Mouse (Mus musculus) frontal cortex, postnatal 36 days (tissue): Measurements from ENCODE around the gene Tbc1d8.
A peak's percentile ranks its signal among the peaks of the same experiment; 100 is the strongest.

Experiments
- DNase-seq, 2 experiments: peaks; one replicate each; pipeline ENCODE4 v3.0.0; 2022; ENCODE audit warnings: low spot score in 2 of 2

Tbc1d8 gene

GRCm38 (mm10) chr1:39478896-39479200 lies 293 bp upstream of the Tbc1d8 start:
- DNase-seq, result no peak

- no peak for DNase-seq
Measured at GRCm38 (mm10) chr1:39477064-39477463, 1.5 kb downstream of the Tbc1d8 start.

- DNase-seq, result no peak
Measured at GRCm38 (mm10) chr1:39476341-39476740, 2.2 kb downstream of the Tbc1d8 start.

GRCm38 (mm10) chr1:39474516-39474915 lies 4.0 kb downstream of the Tbc1d8 start:
- DNase-seq, result no peak

- no peak for DNase-seq
Measured at GRCm38 (mm10) chr1:39471298-39471902, 7.2 kb downstream of the Tbc1d8 start.

- no peak for DNase-seq
Measured at GRCm38 (mm10) chr1:39468982-39469381, 9.6 kb downstream of the Tbc1d8 start.

GRCm38 (mm10) chr1:39466526-39466925 lies 12.0 kb downstream of the Tbc1d8 start:
- DNase-seq, result no peak

- no peak for DNase-seq
Measured at GRCm38 (mm10) chr1:39464760-39465159, 13.8 kb downstream of the Tbc1d8 start.

GRCm38 (mm10) chr1:39462937-39463444 lies 15.6 kb downstream of the Tbc1d8 start:
- no peak for DNase-seq

GRCm38 (mm10) chr1:39462036-39462435 lies 16.5 kb downstream of the Tbc1d8 start:
- peak; percentile 53 to 70 for DNase-seq

- no peak for DNase-seq
Measured at GRCm38 (mm10) chr1:39460495-39460894, 18.1 kb downstream of the Tbc1d8 start.

GRCm38 (mm10) chr1:39457887-39458874 lies 20.4 kb downstream of the Tbc1d8 start:
- DNase-seq, result no peak

- no peak for DNase-seq
Measured at GRCm38 (mm10) chr1:39456421-39456853, 22.1 kb downstream of the Tbc1d8 start.

- no peak for DNase-seq
Measured at GRCm38 (mm10) chr1:39455350-39456023, 23.1 kb downstream of the Tbc1d8 start.

- DNase-seq, result no peak
Measured at GRCm38 (mm10) chr1:39454783-39455175, 23.8 kb downstream of the Tbc1d8 start.

- DNase-seq, result no peak
Measured at GRCm38 (mm10) chr1:39454108-39454782, 24.3 kb downstream of the Tbc1d8 start.

GRCm38 (mm10) chr1:39452203-39452602 lies 26.4 kb downstream of the Tbc1d8 start:
- DNase-seq, result no peak

GRCm38 (mm10) chr1:39450069-39450728 lies 28.4 kb downstream of the Tbc1d8 start:
- DNase-seq, result no peak

GRCm38 (mm10) chr1:39449251-39449790 lies 29.2 kb downstream of the Tbc1d8 start:
- no peak for DNase-seq

GRCm38 (mm10) chr1:39448819-39449218 lies 29.7 kb downstream of the Tbc1d8 start:
- DNase-seq, result no peak

GRCm38 (mm10) chr1:39448238-39448637 lies 30.3 kb downstream of the Tbc1d8 start:
- no peak for DNase-seq
